Mouse (Mus musculus) hindbrain, embryonic 10.5 days (tissue): ENCODE measurements around the gene Plekha4. TPM values are rescaled to one million over a fixed set of nuclear protein-coding genes. Genes with fewer than 3 reads are reported as not detected.
A peak's percentile ranks its signal among the peaks of the same experiment; 100 is the strongest.

Experiments used
- DNase-seq: peaks from one replicate; pipeline ENCODE4 v3.0.0-alpha.2; 2017; ENCODE audit warnings: low spot score
- H3K27ac ChIP-seq: fragments of 300-500 bp; sonication (generic); 2 replicates; pipeline ENCODE4 v1.5.1; 2016; ENCODE audit warnings: mild to moderate bottlenecking, moderate library complexity
- H3K27me3 ChIP-seq: fragments of 300-500 bp; sonication (generic); 2 replicates; pipeline ENCODE4 v1.6.1; 2016; ENCODE audit warnings: mild to moderate bottlenecking; ENCODE audit not compliant: poor library complexity, insufficient read depth, severe bottlenecking
- H3K36me3 ChIP-seq: fragments of 300-500 bp; sonication (generic); 2 replicates; pipeline ENCODE4 v1.6.1; 2016; ENCODE audit warnings: mild to moderate bottlenecking, moderate library complexity
- H3K4me1 ChIP-seq: fragments of 300-500 bp; sonication (generic); replicated peaks from 2 replicates; pipeline ENCODE4 v1.6.1; 2016; ENCODE audit warnings: mild to moderate bottlenecking
- H3K4me3 ChIP-seq: fragments of 300-500 bp; sonication (generic); 2 replicates; pipeline ENCODE4 v1.5.1; 2016; ENCODE audit warnings: mild to moderate bottlenecking, moderate library complexity
- H3K9me3 ChIP-seq: fragments of 300-500 bp; sonication (generic); 2 replicates; pipeline ENCODE4 v1.6.1; 2016; ENCODE audit warnings: mild to moderate bottlenecking, moderate library complexity
- WGBS: fragments of 180-500 bp; shearing (Covaris S2); methylation state at CpG from one replicate; pipeline ENCODE4 v1.1.7; 2016; 5-methylcytosine and 5-hydroxymethylcytosine counted together
- polyA plus RNA-seq: library from polyadenylated mRNA; unstranded; fragments of >200 nt; fragmentation: Nextera tagmentation; extraction: Ambion mirVana; gene quantifications from 2 replicates; pipeline ENCODE4 v1.2.1, GENCODE M21; 2016

Gene Plekha4
- polyA plus RNA-seq, 1 experiment from 2014 or later: 4.5 TPM

GRCm38 (mm10) chr7:45530643-45531042 lies 4.5 kb downstream of the Plekha4 start:
- Histone ChIP-seq H3K4me3 (peak overlapping the region; percentile 26), H3K27ac (peak overlapping the region; percentile 76)
- WGBS: 79% methylated on average over 2 of the region's 2 CpGs

GRCm38 (mm10) chr7:45535676-45536075 lies 9.5 kb downstream of the Plekha4 start:
- no peak overlapping the region for H3K27ac ChIP-seq
- WGBS: 82% methylated on average over 1 of the region's 1 CpGs
- H3K9me3 ChIP-seq: no peaks in the 10 kb centered on the region
- H3K4me3 ChIP-seq: no peak overlapping the region
- DNase-seq: no peak
- no peaks in the 10 kb centered on the region for H3K36me3 ChIP-seq
- H3K4me1 ChIP-seq: peaks cover 37% of the 10 kb centered on the region
- no peaks in the 10 kb centered on the region for H3K27me3 ChIP-seq

More at GRCm38 (mm10) chr7:45530643-45531042, 4.5 kb downstream of the Plekha4 start:
- H3K27me3 ChIP-seq: no peaks in the 10 kb centered on the region
- no peaks in the 10 kb centered on the region for H3K36me3 ChIP-seq
- peaks cover 41% of the 10 kb centered on the region for H3K4me1 ChIP-seq
- H3K9me3 ChIP-seq: no peaks in the 10 kb centered on the region
- no peak for DNase-seq

GRCm38 (mm10) chr7:45537602-45538001 lies 11.5 kb downstream of the Plekha4 start:
- peak overlapping the region; percentile 88 for H3K27ac ChIP-seq
- peaks cover 36% of the 10 kb centered on the region for H3K4me1 ChIP-seq
- WGBS: 78% methylated on average over 10 of the region's 10 CpGs
- H3K36me3 ChIP-seq: no peaks in the 10 kb centered on the region
- no peaks in the 10 kb centered on the region for H3K9me3 ChIP-seq
- H3K27me3 ChIP-seq: no peaks in the 10 kb centered on the region
- no peak for DNase-seq
- peak overlapping the region; percentile 67 for H3K4me3 ChIP-seq

GRCm38 (mm10) chr7:45538163-45539041 lies 12.3 kb downstream of the Plekha4 start:
- no peaks in the 10 kb centered on the region for H3K27me3 ChIP-seq
- H3K27ac ChIP-seq: peak overlapping the region; percentile 88
- peak; percentile 67 for DNase-seq
- WGBS: 3% methylated on average over 29 of the region's 29 CpGs
- H3K4me1 ChIP-seq: peaks cover 36% of the 10 kb centered on the region
- H3K4me3 ChIP-seq: peak overlapping the region; percentile 67
- H3K36me3 ChIP-seq: no peaks in the 10 kb centered on the region
- no peaks in the 10 kb centered on the region for H3K9me3 ChIP-seq

GRCm38 (mm10) chr7:45539095-45539494 lies 13.0 kb downstream of the Plekha4 start:
- WGBS: 86% methylated on average over 3 of the region's 3 CpGs
- Histone ChIP-seq H3K27me3 (no peaks in the 10 kb centered on the region), H3K27ac (no peak overlapping the region; the same call in 1 of the 2 replicates), H3K9me3 (no peaks in the 10 kb centered on the region; the same call in 1 of the 2 replicates), H3K4me3 (no peak overlapping the region), H3K36me3 (no peaks in the 10 kb centered on the region), H3K4me1 (peaks cover 33% of the 10 kb centered on the region)
- no peak for DNase-seq

GRCm38 (mm10) chr7:45540213-45540612 lies 14.1 kb downstream of the Plekha4 start:
- H3K4me3 ChIP-seq: no peak overlapping the region
- H3K9me3 ChIP-seq: peaks cover 6% of the 10 kb centered on the region; the same call in 1 of the 2 replicates
- DNase-seq: no peak
- no peaks in the 10 kb centered on the region for H3K36me3 ChIP-seq
- WGBS: 80% methylated on average over 2 of the region's 2 CpGs
- H3K27ac ChIP-seq: no peak overlapping the region
- H3K4me1 ChIP-seq: peaks cover 27% of the 10 kb centered on the region
- H3K27me3 ChIP-seq: no peaks in the 10 kb centered on the region

- peaks cover 6% of the 10 kb centered on the region; the same call in 1 of the 2 replicates for H3K9me3 ChIP-seq
- H3K27ac ChIP-seq: no peak overlapping the region
- DNase-seq: no peak
- WGBS: 89% methylated on average over 1 of the region's 1 CpGs
- peaks cover 11% of the 10 kb centered on the region for H3K4me1 ChIP-seq
- H3K27me3 ChIP-seq: no peaks in the 10 kb centered on the region
- H3K4me3 ChIP-seq: no peak overlapping the region
- H3K36me3 ChIP-seq: no peaks in the 10 kb centered on the region
Observed at GRCm38 (mm10) chr7:45544525-45544924, 18.4 kb downstream of the Plekha4 start.

- WGBS: 92% methylated on average over 16 of the region's 16 CpGs
- DNase-seq: no peak
- 0 out of 2 replicates have a peak overlapping the region, but pooled peaks have one; percentile 23 for H3K27ac ChIP-seq
- H3K9me3 ChIP-seq: no peaks in the 10 kb centered on the region
- H3K36me3 ChIP-seq: no peaks in the 10 kb centered on the region
- no peaks in the 10 kb centered on the region for H3K27me3 ChIP-seq
- H3K4me3 ChIP-seq: no peak overlapping the region
- peaks cover 9% of the 10 kb centered on the region for H3K4me1 ChIP-seq
Observed at GRCm38 (mm10) chr7:45549641-45550436, 23.7 kb downstream of the Plekha4 start.

- no peaks in the 10 kb centered on the region for H3K36me3 ChIP-seq
- 0 out of 2 replicates have a peak overlapping the region, but pooled peaks have one; percentile 23 for H3K27ac ChIP-seq
- peaks cover 11% of the 10 kb centered on the region for H3K4me1 ChIP-seq
- no peak overlapping the region for H3K4me3 ChIP-seq
- H3K9me3 ChIP-seq: no peaks in the 10 kb centered on the region
- DNase-seq: no peak
- no peaks in the 10 kb centered on the region for H3K27me3 ChIP-seq
- WGBS: 83% methylated on average over 11 of the region's 11 CpGs
Observed at GRCm38 (mm10) chr7:45550821-45551511, 24.8 kb downstream of the Plekha4 start.

- Histone ChIP-seq H3K27me3 (no peaks in the 10 kb centered on the region), H3K27ac (no peak overlapping the region), H3K4me1 (peaks cover 15% of the 10 kb centered on the region), H3K4me3 (no peak overlapping the region), H3K9me3 (no peaks in the 10 kb centered on the region), H3K36me3 (no peaks in the 10 kb centered on the region)
- WGBS: 85% methylated on average over 8 of the region's 8 CpGs
- no peak for DNase-seq
Observed at GRCm38 (mm10) chr7:45551512-45551883, 25.4 kb downstream of the Plekha4 start.

- DNase-seq: no peak
- Histone ChIP-seq H3K27me3 (no peaks in the 10 kb centered on the region), H3K27ac (peak overlapping the region; percentile 29), H3K4me1 (peaks cover 15% of the 10 kb centered on the region), H3K4me3 (no peak overlapping the region), H3K36me3 (no peaks in the 10 kb centered on the region), H3K9me3 (no peaks in the 10 kb centered on the region)
- WGBS: 71% methylated on average over 8 of the region's 8 CpGs
Observed at GRCm38 (mm10) chr7:45553519-45553918, 27.4 kb downstream of the Plekha4 start.

GRCm38 (mm10) chr7:45553990-45554389 lies 27.9 kb downstream of the Plekha4 start:
- H3K9me3 ChIP-seq: no peaks in the 10 kb centered on the region
- H3K4me1 ChIP-seq: peaks cover 18% of the 10 kb centered on the region
- no peaks in the 10 kb centered on the region for H3K27me3 ChIP-seq
- no peak overlapping the region for H3K4me3 ChIP-seq
- no peak for DNase-seq
- H3K36me3 ChIP-seq: no peaks in the 10 kb centered on the region
- WGBS: 91% methylated on average over 2 of the region's 2 CpGs
- H3K27ac ChIP-seq: peak overlapping the region; percentile 29; the same call in 1 of the 2 replicates
